Mouse (Mus musculus) adrenal gland, postnatal 25 days (tissue): ENCODE results near the gene Csf3. TPM values are rescaled to one million over a fixed set of nuclear protein-coding genes. Genes with fewer than 3 reads are reported as not detected.
"Not testable (repeated sequence)": the region's sequence is repeated elsewhere in the genome, so short reads cannot be mapped to it uniquely, and the experiment has no call there.

ENCODE experiments used
- DNase-seq: peaks from one replicate; pipeline ENCODE4 v3.0.0; 2021; ENCODE audit warnings: mixed read lengths
- long read RNA-seq: library from polyadenylated mRNA; stranded (forward); transcript quantifications from one replicate; pipeline ENCODE4 v2.0.0, GENCODE M21; 2021
- total RNA-seq: library from RNA; stranded (reverse); gene quantifications from 2 replicates; pipeline ENCODE4 v1.2.3, GENCODE M21; 2021

Csf3 gene
- total RNA-seq, result not detected in 2 replicates
- long read RNA-seq, result 0 reads

- DNase-seq, result no peak
Observed at GRCm38 (mm10) chr11:98701213-98701670, at the start of gene Csf3. Gene Csf3, plus strand, starts transcription at chr11:98701263.

DNA sequence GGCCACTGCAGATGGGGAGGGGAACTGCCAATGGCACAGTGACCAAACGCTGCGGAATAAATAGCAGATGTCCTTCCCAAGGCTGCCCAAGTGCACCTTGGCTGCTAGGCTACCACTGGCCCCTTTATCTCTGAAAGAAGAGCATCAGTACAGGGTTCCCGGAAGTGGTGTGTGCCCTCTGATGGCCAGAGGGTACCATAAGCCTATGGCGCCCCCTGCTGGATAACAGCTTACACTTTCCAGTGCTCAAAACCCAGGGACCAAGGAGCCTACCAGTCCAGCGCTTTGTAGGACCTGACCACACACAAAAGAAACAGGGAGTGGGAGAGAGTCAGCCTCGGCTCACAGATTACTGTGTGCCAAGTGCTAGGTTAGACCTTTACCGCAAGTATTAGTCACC is 46.0 kb upstream of the Csf3 start:
- DNase-seq, result peak; percentile 59

GRCm38 (mm10) chr11:98660517-98660916 is 40.5 kb upstream of the Csf3 start:
- DNase-seq, result no peak

DNA sequence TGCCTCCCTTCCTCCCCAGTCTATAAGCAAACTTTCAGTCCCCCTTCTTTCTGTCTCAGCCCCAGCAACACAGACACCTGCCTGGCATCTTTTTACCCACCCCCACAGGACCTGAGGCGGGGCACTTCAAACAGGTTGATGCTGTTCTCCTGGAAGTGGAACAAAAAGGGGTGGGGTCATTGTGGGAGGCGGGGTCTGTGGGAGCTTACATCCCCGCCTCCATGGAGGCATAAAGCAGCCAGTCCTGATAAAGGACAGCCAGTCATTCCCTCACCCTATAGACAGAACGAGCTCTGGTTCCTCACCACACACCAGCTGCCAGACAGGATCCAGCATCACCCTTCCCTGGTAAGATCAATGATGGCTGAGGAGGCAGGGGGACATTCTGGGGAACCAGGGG is 37.0 kb upstream of the Csf3 start, which contains the start of gene Gsdma:
Gene Gsdma, plus strand, starts transcription at position 261 of the 400 bp plus-strand sequence.
- DNase-seq, result no peak

GRCm38 (mm10) chr11:98668984-98669383 is 32.1 kb upstream of the Csf3 start:
- no peak for DNase-seq

DNA sequence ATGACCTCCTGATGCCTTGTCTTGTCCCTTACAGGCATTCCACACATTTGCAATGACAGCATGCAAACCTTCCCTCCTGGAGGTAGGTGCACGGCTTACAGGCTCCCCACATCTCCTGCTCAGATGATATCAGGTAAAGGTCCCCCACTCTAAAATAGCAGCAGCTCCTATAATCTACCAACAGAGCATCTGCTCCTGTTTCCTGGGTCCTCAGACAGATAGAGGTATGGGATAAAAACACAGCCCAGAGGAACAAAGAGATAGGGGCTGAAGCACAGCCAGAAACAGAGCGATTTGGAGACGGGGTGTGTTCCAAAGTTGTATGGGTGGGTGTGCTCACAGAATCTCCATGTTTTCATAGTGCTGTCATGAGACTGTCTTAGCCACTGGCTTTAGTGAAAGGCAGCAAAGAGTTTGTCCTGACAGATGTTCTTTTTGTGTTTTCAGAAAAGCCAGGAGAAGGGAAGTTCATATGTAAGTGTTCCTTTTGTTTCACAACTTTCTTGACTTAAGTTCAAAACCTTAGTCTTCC is 29.7 kb upstream of the Csf3 start:
- DNase-seq, result no peak

DNA sequence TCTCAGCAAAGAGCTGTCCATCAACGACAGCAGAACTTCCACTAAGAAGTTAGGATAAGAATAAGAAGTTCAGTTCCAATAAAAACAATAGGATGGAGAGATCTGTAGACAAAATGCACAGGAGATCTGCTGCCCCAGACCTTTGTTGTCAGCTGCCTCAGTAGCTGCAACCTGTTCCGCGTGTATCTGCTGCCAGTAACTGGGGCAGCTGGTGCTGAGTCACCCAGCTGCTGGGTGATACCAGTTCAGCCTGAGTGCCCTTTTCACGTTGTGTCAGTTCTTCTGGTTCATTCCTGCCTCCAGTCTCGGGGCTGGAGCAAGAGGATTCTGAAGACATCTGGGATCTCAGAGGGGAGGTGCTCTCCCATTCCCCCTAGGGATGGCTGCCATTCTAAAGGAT is 29.2 kb upstream of the Csf3 start:
- peak; percentile 11 for DNase-seq

- no peak for DNase-seq
Observed at GRCm38 (mm10) chr11:98672482-98672881, 28.6 kb upstream of the Csf3 start.

- peak; percentile 57 for DNase-seq
Observed at GRCm38 (mm10) chr11:98673136-98673535, 27.9 kb upstream of the Csf3 start.

DNA sequence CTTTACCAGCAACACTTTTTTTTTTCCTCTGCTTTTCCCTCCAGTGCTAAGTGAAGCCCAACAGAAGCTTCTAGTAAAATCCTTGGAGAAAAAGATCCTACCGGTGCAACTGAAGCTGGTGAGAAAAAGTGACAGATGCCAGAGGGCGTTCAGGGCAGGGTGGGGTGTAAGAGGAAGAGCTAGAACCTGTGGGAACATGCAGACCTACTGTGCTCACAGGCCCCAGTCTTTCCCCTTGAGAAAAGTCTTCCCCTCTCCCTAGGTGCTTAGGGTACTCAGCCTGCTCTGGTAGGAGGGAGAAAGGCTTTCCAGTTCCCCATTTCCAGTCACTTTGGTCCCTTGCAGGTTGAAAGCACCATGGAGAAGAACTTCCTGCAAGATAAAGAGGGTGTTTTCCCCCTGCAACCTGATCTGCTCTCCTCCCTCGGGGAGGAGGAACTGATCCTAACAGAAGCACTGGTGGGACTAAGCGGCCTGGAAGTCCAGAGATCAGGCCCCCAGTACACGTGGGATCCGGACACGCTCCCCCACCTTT is 25.2 kb upstream of the Csf3 start:
- no peak for DNase-seq

DNA sequence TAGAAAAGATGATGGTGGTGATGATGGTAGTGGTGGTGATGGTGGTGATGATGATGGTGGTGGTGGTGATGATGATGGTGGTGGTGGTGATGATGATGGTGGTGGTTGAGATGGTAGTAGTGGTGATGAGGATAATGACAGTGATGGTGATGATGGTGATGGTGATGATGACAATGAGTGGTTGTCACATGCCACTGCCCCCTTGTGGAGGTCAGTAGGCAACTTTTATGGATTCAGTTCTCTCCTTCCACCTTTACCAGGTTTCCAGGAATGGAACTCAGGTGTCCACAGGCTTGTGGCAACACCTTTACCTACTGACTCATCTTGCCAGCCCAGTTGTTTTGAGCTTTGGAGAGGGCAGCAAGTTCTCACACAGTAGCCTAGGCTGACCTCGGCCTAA is 21.0 kb upstream of the Csf3 start:
- no peak for DNase-seq

GRCm38 (mm10) chr11:98680595-98680994 is 20.5 kb upstream of the Csf3 start:
- not testable (repeated sequence) for DNase-seq

DNA sequence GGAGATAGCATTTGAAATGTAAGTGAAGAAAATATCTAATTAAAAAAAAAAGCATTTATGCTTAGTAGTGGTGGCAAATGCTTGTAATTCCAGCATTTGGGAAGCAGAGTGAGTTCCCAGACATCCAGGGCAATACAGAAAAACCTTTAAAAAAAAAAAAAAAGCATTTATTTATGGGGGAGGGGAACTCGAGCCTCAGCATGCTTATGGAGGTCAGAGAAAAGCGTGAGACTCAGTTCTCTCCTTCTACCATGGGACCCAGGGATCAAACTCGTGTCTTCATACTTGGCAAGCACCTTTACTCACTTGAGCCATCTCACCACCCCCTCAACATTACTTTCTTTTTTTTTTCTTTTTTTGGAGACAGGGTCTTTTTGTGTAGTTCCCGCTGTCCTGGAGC is 19.9 kb upstream of the Csf3 start:
- DNase-seq, result no peak

DNA sequence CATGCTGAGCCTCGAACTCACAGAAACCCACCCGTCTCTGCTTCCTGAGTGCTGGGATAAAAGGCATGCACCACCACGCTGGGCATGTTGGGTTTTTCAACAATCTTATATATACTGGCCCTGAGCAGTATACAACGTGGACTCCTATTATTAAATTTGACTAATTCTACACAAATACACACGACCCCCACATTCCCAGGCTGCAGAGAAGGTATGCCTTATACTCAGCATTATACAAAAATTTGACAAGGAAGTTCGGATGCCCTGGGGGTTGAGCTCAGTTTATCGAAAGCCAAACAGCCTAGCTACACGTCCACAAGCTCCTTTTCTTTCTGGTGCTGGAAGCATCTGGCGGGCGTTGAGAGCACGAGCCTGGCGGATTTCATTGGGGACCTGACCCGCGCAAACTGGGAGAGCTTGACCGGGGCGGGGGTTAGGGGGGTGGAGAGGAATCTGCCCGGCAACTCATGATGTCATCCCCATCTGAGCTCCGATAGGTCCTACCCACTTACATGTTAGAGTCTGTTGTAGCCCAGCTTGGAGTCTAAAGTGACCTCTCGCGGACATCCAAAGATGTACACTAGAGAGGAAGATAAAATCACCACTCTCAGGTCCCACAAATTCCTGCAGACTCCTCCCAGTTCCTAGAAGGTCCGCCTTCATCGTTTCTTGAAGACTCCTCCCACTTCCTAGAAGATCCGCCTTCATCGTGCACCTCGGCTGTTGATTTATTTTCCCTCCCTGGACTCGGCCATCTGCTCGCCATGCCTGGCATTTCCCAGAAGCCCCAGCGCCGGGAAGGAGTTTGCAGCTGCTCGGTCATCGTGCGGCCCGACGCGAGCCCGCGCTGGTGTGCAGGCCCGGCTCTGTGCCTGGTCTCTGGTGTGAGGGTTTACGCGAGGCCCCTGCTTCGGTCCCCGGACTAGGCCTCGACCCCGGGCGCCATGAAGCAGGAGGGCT is 19.0 kb upstream of the Csf3 start, which contains the start of gene Psmd3:
Gene Psmd3, plus strand, starts transcription at position 769 of the 960 bp plus-strand sequence.
- DNase-seq, result peak; percentile 95

DNA sequence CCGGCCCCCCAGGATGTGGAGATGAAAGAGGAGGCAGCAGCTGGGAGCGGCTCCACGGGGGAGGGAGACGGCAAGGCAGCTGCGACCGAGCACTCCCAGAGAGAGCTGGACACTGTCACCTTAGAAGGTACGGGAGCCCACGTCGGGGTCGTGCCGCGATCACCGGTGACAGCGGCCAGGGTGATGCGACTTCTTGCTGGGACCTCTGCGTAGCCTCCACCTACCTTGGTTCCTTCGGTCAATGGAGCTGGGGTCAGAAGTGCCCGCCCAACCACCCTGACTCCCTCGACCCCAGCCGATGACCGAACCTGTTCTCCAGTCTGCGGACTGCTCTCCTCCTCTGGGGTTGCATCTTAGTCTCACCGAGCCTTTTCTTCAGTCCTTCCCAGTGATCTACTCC is 18.3 kb upstream of the Csf3 start:
- no peak for DNase-seq

- DNase-seq, result no peak
Observed at GRCm38 (mm10) chr11:98685642-98686041, 15.4 kb upstream of the Csf3 start.

- DNase-seq, result no peak
Observed at GRCm38 (mm10) chr11:98686976-98687375, 14.1 kb upstream of the Csf3 start.

GRCm38 (mm10) chr11:98688009-98688408 is 13.1 kb upstream of the Csf3 start:
- no peak for DNase-seq

- no peak for DNase-seq
Observed at GRCm38 (mm10) chr11:98693201-98693600, 7.9 kb upstream of the Csf3 start.

GRCm38 (mm10) chr11:98693746-98694145 is 7.3 kb upstream of the Csf3 start:
- DNase-seq, result no peak

- DNase-seq, result no peak
Observed at GRCm38 (mm10) chr11:98694301-98694700, 6.8 kb upstream of the Csf3 start.

- DNase-seq, result no peak
Observed at GRCm38 (mm10) chr11:98695408-98695807, 5.7 kb upstream of the Csf3 start.
